Mouse (Mus musculus): ENCODE results near the gene Klc3.

DNA sequence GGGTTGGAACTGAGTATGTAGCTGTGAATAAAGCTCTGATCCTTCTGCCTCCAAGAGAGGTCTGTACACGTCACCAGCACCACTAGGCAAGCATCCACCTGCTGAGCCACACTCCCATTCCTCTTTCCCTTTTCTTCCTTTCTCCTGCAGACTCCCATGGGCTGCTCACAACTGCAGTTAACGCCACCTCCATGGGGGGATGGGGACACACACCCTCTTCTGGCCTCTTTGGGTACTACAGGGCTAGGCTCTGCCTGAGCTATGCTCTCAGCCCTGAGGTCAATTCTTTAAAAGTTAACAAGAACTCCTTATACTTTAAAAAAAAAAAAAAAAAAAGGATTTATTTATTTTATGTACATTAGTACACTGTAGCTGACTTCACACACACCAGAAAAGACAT lies 28.6 kb upstream of the Klc3 start:
- TF ChIP-seq ELF1 (IDR thresholded peaks at IDR 0.05; ENCODE audit: low read depth, low read length) (no peak), ZC3H11A (IDR thresholded peaks at IDR 0.05; ENCODE audit: low read depth, low read length) (no peak)

Measured in MEL (cell line).